ENCODE assay signal across 19 mouse cellular contexts in genomic region chr17:42364716-42365115, GRCm38 (mm10). TPM values are rescaled to one million over a fixed set of nuclear protein-coding genes. Genes with fewer than 3 reads are reported as not detected.
DNase-seq lines count a peak whose midpoint lies in the region; ATAC-seq lines count a peak whose summit lies in the region.
"Had no signal": no experiment of that assay in that cellular context is flagged by ENCODE, and none has a peak within 500 bp of the region (broad histone marks: within the 10 kb centered on the region; RNA-seq: fewer than 3 reads in every experiment).

No protein-coding gene starts in this region.

- H3K27ac ChIP-seq in kidney, embryonic 16.5 days (ENCODE audit: low read length): no peak overlapping the region

- no peak for ATAC-seq in kidney, embryonic 16.5 days (ENCODE audit: low FRiP score, low TSS enrichment)
- ATAC-seq: activated CD4-positive, CD25-positive, alpha-beta regulatory T cell, adult 4 months; CD4-positive, CD25-positive, alpha-beta regulatory T cell, adult 4 months; Patski had no signal

- DNase-seq in fat pad, adult 2 months (ENCODE audit: extremely low read depth, low read depth, low spot score): peak; percentile 51
- DNase-seq in gonadal fat pad, adult 2 months (ENCODE audit: low read depth): peak; percentile 63
- DNase-seq in left cerebral cortex, adult 11 months (ENCODE audit: low spot score): no peak
- DNase-seq: adrenal gland, adult 2 months; adrenal gland, adult 8-10 months; adrenal gland, postnatal 10 days; adrenal gland, postnatal 14 days; adrenal gland, postnatal 25 days; adrenal gland, postnatal 36 days; B cell, adult 2 months; cerebellum, adult 11 months; cerebellum, adult 11-12 months; cerebellum, adult 18-20 months had no signal

- H3K36me3 ChIP-seq in kidney, embryonic 16.5 days (ENCODE audit: insufficient read depth, low read length): no peaks in the 10 kb centered on the region
- H3K36me3 ChIP-seq: G1E had no signal

- H3K27me3 ChIP-seq in kidney, embryonic 16.5 days (ENCODE audit: insufficient read depth, low read length): no peaks in the 10 kb centered on the region
- H3K27me3 ChIP-seq: CH12.LX, Patski had no signal

- no peaks in the 10 kb centered on the region for H3K9me3 ChIP-seq in kidney, embryonic 16.5 days (ENCODE audit: low read length)
- H3K9me3 ChIP-seq: G1E had no signal

- 31% methylated on average over 1 of the region's 1 CpGs for WGBS in kidney, embryonic 16.5 days

- H3K4me1 ChIP-seq in kidney, embryonic 16.5 days (ENCODE audit: insufficient read depth, low read length): no peaks in the 10 kb centered on the region

- no peak overlapping the region for H3K4me2 ChIP-seq in kidney, embryonic 16.5 days (replicated peaks; ENCODE audit: low read depth, low read length)

- no peak overlapping the region for H3K4me3 ChIP-seq in kidney, embryonic 16.5 days (ENCODE audit: low read length)

- H3K9ac ChIP-seq in kidney, embryonic 16.5 days (replicated peaks; ENCODE audit: low read length): no peak overlapping the region

RNA-seq across cellular contexts. Expression of gene Ptchd4, which starts 49.0 kb away (rescaled TPM):
- 0.23 and 0.65 TPM in 2 replicates for polyA plus RNA-seq in gonadal fat pad, adult 2 months (2012; rRNA removed)
- polyA plus RNA-seq in kidney, embryonic 16.5 days (2015; fragmentation: Nextera tagmentation; extraction: Ambion mirVana): 0.42 and 0.49 TPM in 2 replicates
- polyA plus RNA-seq: adrenal gland, adult 2 months; CD4-positive, CD25-positive, alpha-beta regulatory T cell, adult 4 months; G1E had no signal
